Mouse (Mus musculus) liver, postnatal 0 days (tissue): ENCODE measurements around the gene Tet1. TPM values are rescaled to one million over a fixed set of nuclear protein-coding genes. Genes with fewer than 3 reads are reported as not detected.
"Not testable (repeated sequence)": the region's sequence is repeated elsewhere in the genome, so short reads cannot be mapped to it uniquely, and the experiment has no call there.

Source experiments
- ATAC-seq: fragments of 200-750 bp; cut with Nextera tagmentation; 2 replicates; pipeline ENCODE4 v1.8.0; 2017; ENCODE audit warnings: mild to moderate bottlenecking, moderate library complexity
- DNase-seq: peaks from one replicate; pipeline ENCODE4 v3.0.0-alpha.2; 2016
- H3K27ac ChIP-seq: fragments of 300-500 bp; sonication (generic); 2 replicates; pipeline ENCODE4 v1.5.1; 2014; ENCODE audit warnings: antibody characterized with exemption, moderate library complexity, mild to moderate bottlenecking, low read depth
- H3K27me3 ChIP-seq: fragments of 300-500 bp; sonication (generic); 2 replicates; pipeline ENCODE4 v1.6.1; 2014; ENCODE audit warnings: low read length, control low read depth, mixed read lengths; ENCODE audit not compliant: insufficient read depth
- H3K36me3 ChIP-seq: fragments of 300-500 bp; sonication (generic); replicated peaks from 2 replicates; pipeline ENCODE4 v1.6.1; 2014; ENCODE audit warnings: mild to moderate bottlenecking, control low read depth, low read length, moderate library complexity, mixed read lengths; ENCODE audit not compliant: insufficient read depth
- H3K4me1 ChIP-seq: fragments of 300-500 bp; sonication (generic); 2 replicates; pipeline ENCODE4 v1.6.1; 2014; ENCODE audit warnings: antibody characterized with exemption, mild to moderate bottlenecking, control low read depth; ENCODE audit not compliant: insufficient read depth
- H3K4me2 ChIP-seq: fragments of 300-500 bp; sonication (generic); 2 replicates; pipeline ENCODE4 v1.6.1; 2014; ENCODE audit warnings: low read depth, mild to moderate bottlenecking, low read length, moderate library complexity, mixed read lengths
- H3K4me3 ChIP-seq: fragments of 300-500 bp; sonication (generic); 2 replicates; pipeline ENCODE4 v1.5.1; 2014; ENCODE audit warnings: low read depth, low read length
- H3K9ac ChIP-seq: fragments of 300-500 bp; sonication (generic); replicated peaks from 2 replicates; pipeline ENCODE4 v1.6.1; 2014; ENCODE audit warnings: mild to moderate bottlenecking, moderate library complexity
- H3K9me3 ChIP-seq: fragments of 300-500 bp; sonication (generic); 2 replicates; pipeline ENCODE4 v1.6.1; 2016; ENCODE audit warnings: mild to moderate bottlenecking, control low read depth, low read length, mixed read lengths
- CTCF ChIP-seq: sonication (generic); IDR thresholded peaks from 2 replicates; pipeline ENCODE4 v1.5.1; 2016; ENCODE audit warnings: antibody characterized with exemption, low read depth
- EP300 ChIP-seq: IDR thresholded peaks from 2 replicates; pipeline ENCODE4 v1.6.1; 2016; ENCODE audit warnings: antibody characterized with exemption, low read depth, mild to moderate bottlenecking
- WGBS: fragments of 180-500 bp; shearing (Covaris S2); extraction: QIAGEN DNeasy Blood & Tissue Kit; methylation state at CpG from one replicate; pipeline ENCODE4 v1.1.7; 2014; ENCODE audit not compliant: insufficient replicate concordance; 5-methylcytosine and 5-hydroxymethylcytosine counted together
- polyA plus RNA-seq: library from polyadenylated mRNA; unstranded; fragments of >200 nt; fragmentation: Nextera tagmentation; extraction: Ambion mirVana; gene quantifications from 2 replicates; pipeline ENCODE4 v1.2.1, GENCODE M21; 2015

Tet1 gene
- polyA plus RNA-seq: 0.97 and 0.99 TPM in 2 replicates

GRCm38 (mm10) chr10:62908896-62909295 is at the start of gene Tet1:
Gene Tet1 (minus strand): TSS chr10:62908996.
- H3K4me2 ChIP-seq, ATAC-seq, H3K36me3 ChIP-seq, H3K9ac ChIP-seq, H3K27ac ChIP-seq, DNase-seq, H3K4me1 ChIP-seq, H3K9me3 ChIP-seq, H3K27me3 ChIP-seq, H3K4me3 ChIP-seq: not testable (repeated sequence)
- no CpG with 5 or more reads among the region's 1 CpGs for WGBS

- no peak overlapping the region for H3K9ac ChIP-seq
- no peaks in the 10 kb centered on the region for H3K9me3 ChIP-seq
- no peaks in the 10 kb centered on the region for H3K27me3 ChIP-seq
- H3K27ac ChIP-seq: peak overlapping the region; percentile 87
- peaks cover 6% of the 10 kb centered on the region; the same call in 1 of the 2 replicates for H3K4me1 ChIP-seq
- WGBS: 68% methylated on average over 7 of the region's 7 CpGs
- peaks cover 19% of the 10 kb centered on the region for H3K36me3 ChIP-seq
- ATAC-seq (peak; percentile 9; the same call in 1 of the 2 replicates), DNase-seq (peak; percentile 39)
- no peak overlapping the region for H3K4me2 ChIP-seq
- no peak for TF ChIP-seq EP300
- no peak for TF ChIP-seq CTCF
- no peak overlapping the region for H3K4me3 ChIP-seq
Observed at GRCm38 (mm10) chr10:62948551-62948950, 39.8 kb upstream of the Tet1 start.

GRCm38 (mm10) chr10:62946738-62947471 is 38.1 kb upstream of the Tet1 start, which contains the start of gene Dna2:
Gene Dna2 (plus strand): TSS chr10:62947026.
- DNase-seq (peak; percentile 86), ATAC-seq (peak; percentile 90)
- TF ChIP-seq EP300 (no peak), CTCF (peak; percentile 35)
- no peaks in the 10 kb centered on the region for H3K27me3 ChIP-seq
- H3K4me2 ChIP-seq: peak within 1 kb of the TSS; percentile 71
- peaks cover 19% of the 10 kb centered on the region for H3K36me3 ChIP-seq
- peak within 1 kb of the TSS; percentile 93 for H3K9ac ChIP-seq
- H3K27ac ChIP-seq: peak within 1 kb of the TSS; percentile 87
- peaks cover 6% of the 10 kb centered on the region; the same call in 1 of the 2 replicates for H3K4me1 ChIP-seq
- WGBS: under 1% methylated on average over 63 of the region's 68 CpGs
- peak within 1 kb of the TSS; percentile 84 for H3K4me3 ChIP-seq
- no peaks in the 10 kb centered on the region for H3K9me3 ChIP-seq

- peak; percentile 16; the same call in 1 of the 2 replicates for ATAC-seq
- Histone ChIP-seq H3K36me3 (peaks cover 24% of the 10 kb centered on the region), H3K4me2 (0 out of 2 replicates have a peak overlapping the region, but pooled peaks have one; percentile 4)
Observed at GRCm38 (mm10) chr10:62944975-62945580, 36.3 kb upstream of the Tet1 start.

GRCm38 (mm10) chr10:62932381-62932780 is 23.6 kb upstream of the Tet1 start:
- TF ChIP-seq CTCF (peak; percentile 28; the same call in 1 of the 2 replicates), EP300 (no peak)
- Histone ChIP-seq H3K9me3 (no peaks in the 10 kb centered on the region), H3K9ac (no peak overlapping the region), H3K27me3 (no peaks in the 10 kb centered on the region), H3K4me3 (no peak overlapping the region), H3K4me1 (no peaks in the 10 kb centered on the region), H3K4me2 (no peak overlapping the region), H3K36me3 (peaks cover 36% of the 10 kb centered on the region), H3K27ac (no peak overlapping the region)
- DNase-seq (no peak), ATAC-seq (no peak)
- WGBS: 90% methylated on average over 1 of the region's 1 CpGs

More at GRCm38 (mm10) chr10:62944975-62945580, 36.3 kb upstream of the Tet1 start:
- Histone ChIP-seq H3K9ac (no peak overlapping the region), H3K4me3 (no peak overlapping the region), H3K27ac (0 out of 2 replicates have a peak overlapping the region, but pooled peaks have one; percentile 19), H3K9me3 (no peaks in the 10 kb centered on the region), H3K4me1 (peaks cover 6% of the 10 kb centered on the region; the same call in 1 of the 2 replicates), H3K27me3 (no peaks in the 10 kb centered on the region)
- peak; percentile 34 for DNase-seq
- no peak for TF ChIP-seq EP300
- TF ChIP-seq CTCF: no peak
- WGBS: 48% methylated on average over 10 of the region's 10 CpGs

- Histone ChIP-seq H3K27ac (no peak overlapping the region), H3K4me1 (peaks cover 16% of the 10 kb centered on the region), H3K27me3 (no peaks in the 10 kb centered on the region), H3K9me3 (no peaks in the 10 kb centered on the region), H3K9ac (no peak overlapping the region), H3K36me3 (peaks cover 12% of the 10 kb centered on the region), H3K4me3 (no peak overlapping the region), H3K4me2 (no peak overlapping the region)
- DNase-seq (no peak), ATAC-seq (no peak)
- TF ChIP-seq CTCF (no peak), EP300 (no peak)
- WGBS: 80% methylated on average over 4 of the region's 4 CpGs
Observed at GRCm38 (mm10) chr10:62924096-62924635, 15.4 kb upstream of the Tet1 start.
